Mouse (Mus musculus) stomach, embryonic 14.5 days (tissue): Measurements from ENCODE around the gene Dgcr6. TPM values are rescaled to one million over a fixed set of nuclear protein-coding genes. Genes with fewer than 3 reads are reported as not detected.

Experiments
- ATAC-seq: fragments of 200-750 bp; cut with Nextera tagmentation; 2 replicates; pipeline ENCODE4 v1.8.0; 2017; ENCODE audit warnings: low read depth, moderate TSS enrichment; ENCODE audit not compliant: insufficient number of reproducible peaks, insufficient read depth, low FRiP score
- H3K27ac ChIP-seq: fragments of 300-500 bp; sonication (generic); 2 replicates; pipeline ENCODE4 v1.5.1; 2014; ENCODE audit warnings: mild to moderate bottlenecking, low read length, moderate library complexity, mixed read lengths
- H3K27me3 ChIP-seq: fragments of 300-500 bp; sonication (generic); 2 replicates; pipeline ENCODE4 v1.6.1; 2014; ENCODE audit warnings: low read length, control low read depth, mixed read lengths; ENCODE audit not compliant: control insufficient read depth, insufficient read depth
- H3K36me3 ChIP-seq: fragments of 300-500 bp; sonication (generic); 2 replicates; pipeline ENCODE4 v1.6.1; 2014; ENCODE audit warnings: mild to moderate bottlenecking, control low read depth, low read length, moderate library complexity, mixed read lengths; ENCODE audit not compliant: control insufficient read depth, insufficient read depth
- H3K4me1 ChIP-seq: fragments of 300-500 bp; sonication (generic); 2 replicates; pipeline ENCODE4 v1.6.1; 2014; ENCODE audit warnings: low read length, control low read depth, mixed read lengths; ENCODE audit not compliant: control insufficient read depth, insufficient read depth
- H3K4me2 ChIP-seq: fragments of 300-500 bp; sonication (generic); replicated peaks from 2 replicates; pipeline ENCODE4 v1.6.1; 2014; ENCODE audit warnings: low read depth, low read length, control low read depth
- H3K4me3 ChIP-seq: fragments of 300-500 bp; sonication (generic); 2 replicates; pipeline ENCODE4 v1.5.1; 2014; ENCODE audit warnings: low read depth, low read length, control low read depth
- H3K9ac ChIP-seq: fragments of 300-500 bp; sonication (generic); replicated peaks from 2 replicates; pipeline ENCODE4 v1.6.1; 2014; ENCODE audit warnings: low read depth, mild to moderate bottlenecking, control low read depth, low read length, moderate library complexity, mixed read lengths
- H3K9me3 ChIP-seq: fragments of 300-500 bp; sonication (generic); 2 replicates; pipeline ENCODE4 v1.6.1; 2016; ENCODE audit warnings: low read depth, low read length, control low read depth; ENCODE audit not compliant: control insufficient read depth
- WGBS: fragments of 180-500 bp; shearing (Covaris S2); extraction: QIAGEN DNeasy Blood & Tissue Kit; methylation state at CpG from one replicate; pipeline ENCODE4 v1.1.7; 2014; 5-methylcytosine and 5-hydroxymethylcytosine counted together
- polyA plus RNA-seq: library from polyadenylated mRNA; unstranded; fragments of >200 nt; fragmentation: Nextera tagmentation; extraction: Ambion mirVana; gene quantifications from 2 replicates; pipeline ENCODE4 v1.2.1, GENCODE M21; 2014

Dgcr6 gene
- polyA plus RNA-seq, 1 experiment from 2014 or later: 94.1 TPM

GRCm38 (mm10) chr16:18059243-18059642, 6.6 kb downstream of the Dgcr6 start:
- no peak overlapping the region for H3K4me3 ChIP-seq
- WGBS: 74% methylated on average over 10 of the region's 10 CpGs
- H3K36me3 ChIP-seq: no peaks in the 10 kb centered on the region
- no peak for ATAC-seq
- no peaks in the 10 kb centered on the region for H3K9me3 ChIP-seq
- no peaks in the 10 kb centered on the region for H3K27me3 ChIP-seq
- no peak overlapping the region for H3K4me2 ChIP-seq
- no peak overlapping the region for H3K27ac ChIP-seq
- no peaks in the 10 kb centered on the region for H3K4me1 ChIP-seq
- H3K9ac ChIP-seq: no peak overlapping the region

DNA sequence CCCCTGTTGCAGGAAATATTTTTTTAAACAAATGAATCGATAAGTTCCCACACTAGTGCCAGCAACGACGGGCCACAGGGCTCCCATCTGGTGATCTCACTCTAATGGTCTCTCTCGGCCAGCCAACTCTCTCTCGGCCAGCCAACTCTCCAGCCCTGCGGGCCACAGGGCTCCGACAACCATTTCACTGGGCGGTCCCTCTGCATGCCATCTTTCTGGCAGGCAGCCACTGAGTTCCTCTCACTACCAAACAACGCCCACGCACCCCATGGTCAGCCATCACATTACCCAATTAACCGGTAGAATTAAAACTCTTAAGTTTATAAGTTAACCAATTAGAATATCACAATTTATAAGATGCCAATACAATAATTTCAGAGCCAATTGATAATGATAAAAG, 8.5 kb downstream of the Dgcr6 start:
- Histone ChIP-seq H3K27ac (no peak overlapping the region), H3K4me1 (no peaks in the 10 kb centered on the region), H3K36me3 (no peaks in the 10 kb centered on the region), H3K4me3 (no peak overlapping the region), H3K4me2 (no peak overlapping the region), H3K9ac (no peak overlapping the region), H3K9me3 (no peaks in the 10 kb centered on the region), H3K27me3 (no peaks in the 10 kb centered on the region)
- no peak for ATAC-seq
- WGBS: 82% methylated on average over 11 of the region's 11 CpGs

- peak overlapping the region; percentile 74 for H3K4me2 ChIP-seq
- WGBS: under 1% methylated on average over 74 of the region's 81 CpGs
- H3K27ac ChIP-seq: peak overlapping the region; percentile 87
- peaks cover 12% of the 10 kb centered on the region; the same call in 1 of the 2 replicates for H3K36me3 ChIP-seq
- H3K9me3 ChIP-seq: no peaks in the 10 kb centered on the region
- peak overlapping the region; percentile 92 for H3K9ac ChIP-seq
- H3K27me3 ChIP-seq: no peaks in the 10 kb centered on the region
- H3K4me3 ChIP-seq: peak overlapping the region; percentile 85
- 0 out of 2 replicates have a peak, but pooled peaks cover 4% of the 10 kb centered on the region for H3K4me1 ChIP-seq
- ATAC-seq: peak; percentile 98
Observed at GRCm38 (mm10) chr16:18066060-18067009, 13.7 kb downstream of the Dgcr6 start.

GRCm38 (mm10) chr16:18068653-18069376, 16.2 kb downstream of the Dgcr6 start:
- 0 out of 2 replicates have a peak, but pooled peaks cover 4% of the 10 kb centered on the region for H3K4me1 ChIP-seq
- H3K27me3 ChIP-seq: no peaks in the 10 kb centered on the region
- no peak for ATAC-seq
- no peak overlapping the region for H3K4me3 ChIP-seq
- H3K27ac ChIP-seq: no peak overlapping the region
- no peaks in the 10 kb centered on the region for H3K9me3 ChIP-seq
- 79% methylated on average over 8 of the region's 8 CpGs for WGBS
- H3K36me3 ChIP-seq: peaks cover 22% of the 10 kb centered on the region
- no peak overlapping the region for H3K9ac ChIP-seq
- no peak overlapping the region for H3K4me2 ChIP-seq

DNA sequence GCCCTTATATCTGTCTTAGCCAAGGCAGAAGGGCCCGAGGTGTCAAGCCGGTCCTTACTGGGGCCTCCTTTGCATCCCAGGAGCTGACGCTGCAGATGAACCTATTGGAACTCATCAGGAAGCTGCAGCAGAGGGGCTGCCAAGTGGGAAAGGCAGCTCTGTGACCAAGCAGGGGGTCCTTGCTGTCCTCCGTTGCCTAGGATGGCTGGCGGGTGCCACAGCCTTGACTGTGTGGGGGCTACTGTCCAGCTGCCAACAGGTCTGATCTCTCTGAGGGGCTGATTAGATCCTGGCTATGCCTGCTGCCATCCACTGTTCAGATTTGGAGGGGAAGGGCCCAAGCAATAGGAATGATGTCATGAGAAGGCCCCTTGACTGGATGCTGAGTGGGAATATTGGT, 18.1 kb downstream of the Dgcr6 start:
- no peak overlapping the region for H3K9ac ChIP-seq
- H3K27me3 ChIP-seq: no peaks in the 10 kb centered on the region
- 87% methylated on average over 5 of the region's 5 CpGs for WGBS
- no peak overlapping the region for H3K4me2 ChIP-seq
- no peak for ATAC-seq
- no peak overlapping the region for H3K27ac ChIP-seq
- no peak overlapping the region for H3K4me3 ChIP-seq
- H3K4me1 ChIP-seq: 0 out of 2 replicates have a peak, but pooled peaks cover 4% of the 10 kb centered on the region
- peaks cover 22% of the 10 kb centered on the region for H3K36me3 ChIP-seq
- no peaks in the 10 kb centered on the region for H3K9me3 ChIP-seq

- Histone ChIP-seq H3K4me1 (0 out of 2 replicates have a peak, but pooled peaks cover 2% of the 10 kb centered on the region), H3K27me3 (no peaks in the 10 kb centered on the region), H3K4me3 (no peak overlapping the region), H3K36me3 (peaks cover 22% of the 10 kb centered on the region), H3K9me3 (no peaks in the 10 kb centered on the region), H3K4me2 (no peak overlapping the region), H3K27ac (no peak overlapping the region), H3K9ac (no peak overlapping the region)
- no peak for ATAC-seq
- WGBS: 94% methylated on average over 13 of the region's 13 CpGs
Observed at GRCm38 (mm10) chr16:18072089-18072488, 19.4 kb downstream of the Dgcr6 start.

DNA sequence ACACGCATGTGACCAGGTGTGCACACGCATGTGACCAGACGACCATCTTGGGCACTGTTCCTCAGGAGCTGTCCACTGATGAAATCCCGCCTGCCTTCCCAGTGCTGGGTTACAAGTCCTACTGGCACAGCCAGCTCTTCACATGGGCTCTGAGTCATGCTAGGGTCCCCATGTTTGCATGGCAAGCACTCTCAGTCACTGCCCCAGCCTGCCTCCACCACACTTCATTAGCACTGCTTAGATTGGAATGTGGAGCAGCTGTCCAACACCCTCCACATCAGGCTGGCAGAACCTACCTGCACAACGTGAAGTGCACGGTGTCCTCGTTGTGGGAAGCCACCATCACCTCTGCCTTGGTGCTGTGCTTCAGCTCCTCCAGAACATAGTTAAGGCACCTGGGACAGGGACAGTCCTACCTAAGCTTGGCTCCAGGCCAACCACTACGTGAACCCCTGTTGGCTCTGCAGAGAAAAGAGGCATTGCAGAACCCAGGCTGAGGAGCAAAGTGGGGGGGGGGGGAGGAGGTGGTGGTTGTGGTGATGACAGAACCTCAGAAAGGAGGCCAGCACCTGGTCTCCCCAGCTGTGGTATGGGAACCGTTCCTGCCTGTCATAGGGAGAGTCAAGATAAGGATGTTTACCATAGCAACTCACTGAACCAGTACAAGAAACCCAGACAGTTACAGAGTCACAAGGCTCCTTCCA, 20.8 kb downstream of the Dgcr6 start:
- Histone ChIP-seq H3K4me3 (no peak overlapping the region), H3K9me3 (no peaks in the 10 kb centered on the region), H3K4me1 (no peaks in the 10 kb centered on the region), H3K27me3 (no peaks in the 10 kb centered on the region), H3K27ac (no peak overlapping the region), H3K9ac (no peak overlapping the region), H3K36me3 (peaks cover 19% of the 10 kb centered on the region), H3K4me2 (no peak overlapping the region)
- 75% methylated on average over 9 of the region's 9 CpGs for WGBS
- ATAC-seq: no peak

GRCm38 (mm10) chr16:18074611-18075010, 22.0 kb downstream of the Dgcr6 start:
- H3K9ac ChIP-seq: no peak overlapping the region
- no peak overlapping the region for H3K27ac ChIP-seq
- no peak for ATAC-seq
- no peak overlapping the region for H3K4me3 ChIP-seq
- no peak overlapping the region for H3K4me2 ChIP-seq
- peaks cover 19% of the 10 kb centered on the region for H3K36me3 ChIP-seq
- no peaks in the 10 kb centered on the region for H3K9me3 ChIP-seq
- no peaks in the 10 kb centered on the region for H3K4me1 ChIP-seq
- 79% methylated on average over 5 of the region's 5 CpGs for WGBS
- no peaks in the 10 kb centered on the region for H3K27me3 ChIP-seq
